Mouse (Mus musculus): ENCODE data around the gene Tmem210. TPM values are rescaled to one million over a fixed set of nuclear protein-coding genes. Genes with fewer than 3 reads are reported as not detected.

Tmem210 gene
- total and polyA plus RNA-seq, 3 experiments: not detected

DNA sequence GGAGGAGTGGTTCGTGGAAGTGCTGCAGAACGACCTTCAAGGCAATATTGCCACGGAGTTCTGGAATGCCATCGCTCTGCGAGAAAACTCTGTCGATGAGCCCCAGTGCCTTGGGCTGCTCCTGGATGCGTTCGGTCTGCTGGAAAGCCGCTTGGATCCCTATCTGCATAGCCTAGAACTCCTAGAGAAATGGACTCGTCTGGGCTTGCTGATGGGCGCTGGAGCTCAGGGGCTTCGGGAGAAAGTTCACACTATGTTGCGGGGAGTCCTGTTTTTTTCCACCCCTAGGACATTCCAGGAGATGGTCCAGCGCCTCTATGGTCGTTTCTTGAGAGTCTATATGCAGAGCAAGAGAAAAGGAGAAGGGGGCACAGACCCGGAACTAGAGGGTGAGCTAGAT lies 14.9 kb upstream of the Tmem210 start:
- peaks cover 26% of the 10 kb centered on the region for H3K79me2 ChIP-seq (ENCODE audit: control insufficient read depth, insufficient read depth, low read length, poor library complexity)
- H3K27ac ChIP-seq (ENCODE audit: control insufficient read depth, low read depth, low read length): no peak overlapping the region
- no peaks in the 10 kb centered on the region for H3K27me3 ChIP-seq (ENCODE audit: control insufficient read depth in 1 of 2, insufficient read depth in 2 of 2, low read length in 2 of 2)
- TF ChIP-seq USF1 (IDR thresholded peaks at IDR 0.05; ENCODE audit: low read depth, low read length) (no peak), MAZ (IDR thresholded peaks at IDR 0.05; ENCODE audit: low read depth, low read length) (no peak), SIN3A (IDR thresholded peaks at IDR 0.05; ENCODE audit: low read length) (no peak), CHD2 (IDR thresholded peaks at IDR 0.05; ENCODE audit: low read length) (no peak), POLR2AphosphoS5 (IDR thresholded peaks at IDR 0.05; ENCODE audit: borderline replicate concordance, low read depth, low read length) (no peak), CHD1 (IDR thresholded peaks at IDR 0.05; ENCODE audit: low read depth, low read length) (no peak)
- H3K4me1 ChIP-seq (ENCODE audit: control insufficient read depth in 1 of 2, insufficient read depth in 2 of 2, low read length in 2 of 2): peaks cover 0 to 15% of the 10 kb centered on the region in 2 experiments; a peak in 3 of 4 replicates
- peaks cover 1 to 16% of the 10 kb centered on the region in 2 experiments for H3K36me3 ChIP-seq (ENCODE audit: control insufficient read depth in 1 of 2, insufficient read depth in 2 of 2, low read length in 2 of 2)
- no peaks in the 10 kb centered on the region for H3K9me3 ChIP-seq (replicated peaks; ENCODE audit: insufficient read depth, low read length)
- H3K9ac ChIP-seq (ENCODE audit: control insufficient read depth, low read depth, low read length, poor library complexity, severe bottlenecking): peak overlapping the region; percentile 82
- DNase-seq (ENCODE audit: low read depth, low spot score): no peak
- H3K4me3 ChIP-seq (ENCODE audit: control insufficient read depth in 1 of 2, insufficient read depth in 1 of 2, low read depth in 2 of 2, low read length in 2 of 2): peak overlapping the region; percentile 65 to 78

DNA sequence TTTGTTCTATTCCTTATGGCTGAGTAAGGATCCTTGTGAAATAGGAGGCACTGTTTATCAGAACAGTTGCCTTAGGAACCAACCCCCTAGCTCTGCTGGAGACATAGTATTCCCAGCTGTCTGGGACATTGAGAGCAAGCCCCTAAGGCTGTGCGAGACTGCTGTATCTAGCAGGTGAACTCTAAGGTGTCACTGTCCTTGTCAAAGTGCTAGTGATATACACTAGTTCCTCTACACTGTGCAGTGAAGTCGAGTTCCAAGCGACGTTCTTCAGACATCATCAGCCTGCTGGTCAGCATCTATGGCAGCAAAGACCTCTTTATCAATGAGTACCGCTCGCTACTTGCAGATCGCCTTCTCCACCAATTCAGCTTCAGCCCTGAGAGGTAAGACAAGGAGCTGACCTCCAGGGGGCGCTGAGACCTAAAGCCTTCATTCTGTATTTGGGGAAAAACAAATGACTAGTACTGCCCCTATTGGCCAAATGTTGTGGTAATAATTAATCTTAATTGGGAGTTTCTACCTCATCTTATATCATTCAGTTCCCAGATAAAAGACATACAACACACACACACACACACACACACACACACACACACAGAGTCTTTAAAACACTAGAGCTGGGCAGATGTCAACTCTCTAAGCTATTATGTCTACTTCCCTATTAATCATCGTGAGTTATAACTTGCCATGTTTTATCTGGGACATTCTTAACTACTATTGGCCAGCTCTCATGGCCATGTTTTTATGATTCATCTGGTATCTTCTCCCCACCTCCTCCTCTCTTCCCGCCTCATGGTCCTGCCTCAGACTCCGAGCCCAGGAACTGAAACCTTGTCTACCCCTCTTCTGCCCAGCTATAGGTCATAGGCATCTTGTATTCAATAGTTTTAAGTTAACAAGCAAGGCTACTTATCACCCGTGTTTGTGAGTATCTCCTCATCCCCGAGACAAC lies 8.7 kb upstream of the Tmem210 start:
- no peaks in the 10 kb centered on the region for H3K9me3 ChIP-seq (replicated peaks; ENCODE audit: insufficient read depth, low read length)
- H3K36me3 ChIP-seq (ENCODE audit: control insufficient read depth in 1 of 2, insufficient read depth in 2 of 2, low read length in 2 of 2): peaks cover 0 to 1% of the 10 kb centered on the region in 2 experiments; a peak in 2 of 4 replicates
- no peaks in the 10 kb centered on the region for H3K79me2 ChIP-seq (ENCODE audit: control insufficient read depth, insufficient read depth, low read length, poor library complexity)
- H3K27ac ChIP-seq (ENCODE audit: control insufficient read depth, low read depth, low read length): no peak overlapping the region
- no peak overlapping the region for H3K9ac ChIP-seq (ENCODE audit: control insufficient read depth, low read depth, low read length, poor library complexity, severe bottlenecking)
- DNase-seq (ENCODE audit: low read depth, low spot score): peak; percentile 91
- no peaks in the 10 kb centered on the region for H3K4me1 ChIP-seq (ENCODE audit: control insufficient read depth in 1 of 2, insufficient read depth in 2 of 2, low read length in 2 of 2)
- H3K4me3 ChIP-seq (ENCODE audit: control insufficient read depth in 1 of 2, insufficient read depth in 1 of 2, low read depth in 2 of 2, low read length in 2 of 2): no peak overlapping the region
- no peaks in the 10 kb centered on the region for H3K27me3 ChIP-seq (ENCODE audit: control insufficient read depth in 1 of 2, insufficient read depth in 2 of 2, low read length in 2 of 2)
- no peak for TF ChIP-seq CHD1 (IDR thresholded peaks at IDR 0.05; ENCODE audit: low read depth, low read length)
- no peak for TF ChIP-seq MXI1 (IDR thresholded peaks at IDR 0.05; ENCODE audit: low read depth, low read length)
- no peak for TF ChIP-seq POLR2AphosphoS5 (IDR thresholded peaks at IDR 0.05; ENCODE audit: borderline replicate concordance, low read depth, low read length)
- TF ChIP-seq RAD21 (IDR thresholded peaks at IDR 0.05; ENCODE audit: low read depth, low read length): peak; percentile 70
- TF ChIP-seq ZC3H11A (IDR thresholded peaks at IDR 0.05; ENCODE audit: low read depth, low read length): peak; percentile 40
- TF ChIP-seq JUND (IDR thresholded peaks at IDR 0.05; ENCODE audit: low read depth, low read length): no peak
- TF ChIP-seq TAL1 (IDR thresholded peaks at IDR 0.05; ENCODE audit: low read length): no peak
- TF ChIP-seq GABPA (IDR thresholded peaks at IDR 0.05; ENCODE audit: low read depth, low read length): no peak
- no peak for TF ChIP-seq MAZ (IDR thresholded peaks at IDR 0.05; ENCODE audit: low read depth, low read length)
- no peak for TF ChIP-seq MAX (IDR thresholded peaks at IDR 0.05; ENCODE audit: low read length)
- TF ChIP-seq ETS1 (IDR thresholded peaks at IDR 0.05; ENCODE audit: low read depth, low read length): no peak
- no peak for TF ChIP-seq HCFC1 (IDR thresholded peaks at IDR 0.05; ENCODE audit: low read depth, low read length)
- no peak for TF ChIP-seq ZKSCAN1 (IDR thresholded peaks at IDR 0.05; ENCODE audit: low read depth, low read length)
- TF ChIP-seq KAT2A (conservative IDR thresholded peaks at IDR 0.05; ENCODE audit: low read depth, low read length): no peak
- TF ChIP-seq SMC3 (IDR thresholded peaks at IDR 0.05; ENCODE audit: low read depth, low read length): peak; percentile 80
- no peak for TF ChIP-seq ELF1 (IDR thresholded peaks at IDR 0.05; ENCODE audit: low read depth, low read length)
- TF ChIP-seq UBTF (IDR thresholded peaks at IDR 0.05; ENCODE audit: borderline replicate concordance, insufficient read depth, low read depth, low read length): no peak
- no peak for TF ChIP-seq USF2 (IDR thresholded peaks at IDR 0.05; ENCODE audit: borderline replicate concordance in 1 of 2, insufficient read depth in 1 of 2, low read depth in 1 of 2, low read length in 2 of 2)
- no peak for TF ChIP-seq POLR2AphosphoS2 (IDR thresholded peaks at IDR 0.05; ENCODE audit: low read length)
- TF ChIP-seq CTCF (IDR thresholded peaks at IDR 0.05 in 2 of 3, conservative IDR thresholded peaks at IDR 0.05 in 1 of 3; ENCODE audit: control insufficient read depth in 1 of 3, insufficient read depth in 1 of 3, low read depth in 2 of 3, low read length in 3 of 3, poor library complexity in 1 of 3, severe bottlenecking in 1 of 3): peak; percentile 81 to 99 (median 82)
- TF ChIP-seq MAFK (IDR thresholded peaks at IDR 0.05; ENCODE audit: borderline replicate concordance, low read depth, low read length): no peak
- TF ChIP-seq ZMIZ1 (IDR thresholded peaks at IDR 0.05; ENCODE audit: low read depth, low read length): no peak
- no peak for TF ChIP-seq BHLHE40 (IDR thresholded peaks at IDR 0.05; ENCODE audit: borderline replicate concordance, low read depth, low read length)
- no peak for TF ChIP-seq GATA1 (IDR thresholded peaks at IDR 0.05; ENCODE audit: low read depth, low read length)
- TF ChIP-seq RCOR1 (IDR thresholded peaks at IDR 0.05; ENCODE audit: low read depth, low read length): no peak
- TF ChIP-seq ZNF384 (IDR thresholded peaks at IDR 0.05; ENCODE audit: low read depth, low read length): no peak
- no peak; the same call in 1 of the 2 replicates for TF ChIP-seq SIN3A (IDR thresholded peaks at IDR 0.05; ENCODE audit: low read length)

All from MEL (cell line).